Mouse (Mus musculus) splenic B cell, adult 2 months (primary cell): ENCODE results near the gene Gm13285.
A peak's percentile ranks its signal among the peaks of the same experiment; 100 is the strongest.
"Not testable (repeated sequence)": the region's sequence is repeated elsewhere in the genome, so short reads cannot be mapped to it uniquely, and the experiment has no call there.

Experiments
- DNase-seq: peaks from one replicate; pipeline ENCODE4 v3.0.0-alpha.2; 2011; ENCODE audit warnings: low read depth, low spot score
- H3K27me3 ChIP-seq: 2 replicates; pipeline ENCODE4 v1.6.1; 2012; ENCODE audit warnings: mild to moderate bottlenecking, low read length, moderate library complexity, mixed read lengths; ENCODE audit not compliant: control insufficient read depth, poor library complexity, insufficient read depth, severe bottlenecking
- H3K36me3 ChIP-seq: 2 replicates; pipeline ENCODE4 v1.6.1; 2012; ENCODE audit warnings: mild to moderate bottlenecking, low read length, moderate library complexity, mixed read lengths; ENCODE audit not compliant: control insufficient read depth, poor library complexity, insufficient read depth, severe bottlenecking

Gene Gm13285

GRCm38 (mm10) chr4:88780320-88780719, 19.1 kb upstream of the Gm13285 start:
- H3K36me3 ChIP-seq, H3K27me3 ChIP-seq, DNase-seq: not testable (repeated sequence)

GRCm38 (mm10) chr4:88781831-88782230, 17.6 kb upstream of the Gm13285 start, which contains the start of gene Ifnz:
Gene Ifnz (plus strand): TSS chr4:88782131.
- H3K36me3 ChIP-seq, DNase-seq, H3K27me3 ChIP-seq: not testable (repeated sequence)

- not testable (repeated sequence) for DNase-seq, H3K27me3 ChIP-seq, H3K36me3 ChIP-seq
These were observed 17.1 kb upstream of the Gm13285 start for GRCm38 (mm10) chr4:88782335-88782734.

GRCm38 (mm10) chr4:88785409-88785808, 14.1 kb upstream of the Gm13285 start, which contains the start of gene Gm13276:
Gene Gm13276 (plus strand): TSS chr4:88785709.
- DNase-seq, H3K36me3 ChIP-seq, H3K27me3 ChIP-seq: not testable (repeated sequence)

- DNase-seq, H3K36me3 ChIP-seq, H3K27me3 ChIP-seq: not testable (repeated sequence)
These were observed 11.1 kb upstream of the Gm13285 start, which contains the start of gene Gm13277 for GRCm38 (mm10) chr4:88788402-88788801. Gene Gm13277 (plus strand): TSS chr4:88788632.

- not testable (repeated sequence) for H3K27me3 ChIP-seq, H3K36me3 ChIP-seq, DNase-seq
These were observed 8.2 kb upstream of the Gm13285 start, which contains the start of gene Gm13278 for GRCm38 (mm10) chr4:88791250-88791649. Gene Gm13278 (plus strand): TSS chr4:88791550.

- H3K27me3 ChIP-seq, DNase-seq, H3K36me3 ChIP-seq: not testable (repeated sequence)
These were observed 5.4 kb upstream of the Gm13285 start, which contains the start of gene Gm13275 for GRCm38 (mm10) chr4:88793936-88794675. Gene Gm13275 (plus strand): TSS chr4:88794487.

- not testable (repeated sequence) for H3K36me3 ChIP-seq, DNase-seq, H3K27me3 ChIP-seq
These were observed 2.4 kb upstream of the Gm13285 start, which contains the start of gene Gm13279 for GRCm38 (mm10) chr4:88797097-88797496. Gene Gm13279 (plus strand): TSS chr4:88797397.

- not testable (repeated sequence) for H3K36me3 ChIP-seq, DNase-seq, H3K27me3 ChIP-seq
These were observed 3.5 kb downstream of the Gm13285 start, which contains the start of gene Gm13287 for GRCm38 (mm10) chr4:88802954-88803353. Gene Gm13287 (plus strand): TSS chr4:88803254.

- DNase-seq, H3K27me3 ChIP-seq, H3K36me3 ChIP-seq: not testable (repeated sequence)
These were observed 5.8 kb downstream of the Gm13285 start, which contains the start of gene Gm13288 for GRCm38 (mm10) chr4:88805231-88805630. Gene Gm13288 (plus strand): TSS chr4:88805531.

GRCm38 (mm10) chr4:88805761-88806160, 6.3 kb downstream of the Gm13285 start:
- H3K27me3 ChIP-seq, H3K36me3 ChIP-seq, DNase-seq: not testable (repeated sequence)

GRCm38 (mm10) chr4:88815928-88816327, 16.5 kb downstream of the Gm13285 start, which contains the start of gene Ifna7:
Gene Ifna7 (plus strand): TSS chr4:88816228.
- no peaks in the 10 kb centered on the region for H3K36me3 ChIP-seq

GRCm38 (mm10) chr4:88819659-88820058, 20.2 kb downstream of the Gm13285 start, which contains the start of gene Ifna11:
Gene Ifna11 (plus strand): TSS chr4:88819959.
- Histone ChIP-seq H3K36me3 (no peaks in the 10 kb centered on the region), H3K27me3 (no peaks in the 10 kb centered on the region)
- DNase-seq = no peak

More at GRCm38 (mm10) chr4:88815928-88816327, 16.5 kb downstream of the Gm13285 start, which contains the start of gene Ifna7:
- H3K27me3 ChIP-seq = no peaks in the 10 kb centered on the region
- no peak for DNase-seq

- DNase-seq = peak; percentile 42
- no peaks in the 10 kb centered on the region for H3K36me3 ChIP-seq
- no peaks in the 10 kb centered on the region for H3K27me3 ChIP-seq
These were observed 23.5 kb downstream of the Gm13285 start for GRCm38 (mm10) chr4:88822995-88823394.

- not testable (repeated sequence) for DNase-seq, H3K27me3 ChIP-seq
These were observed 27.7 kb downstream of the Gm13285 start, which contains the start of gene Ifna6 for GRCm38 (mm10) chr4:88827116-88827515. Gene Ifna6 (plus strand): TSS chr4:88827416.

More at GRCm38 (mm10) chr4:88827116-88827515, 27.7 kb downstream of the Gm13285 start, which contains the start of gene Ifna6:
- not testable (repeated sequence) for H3K36me3 ChIP-seq
